Mouse (Mus musculus) forebrain, embryonic 11.5 days (tissue): ENCODE results near the gene Nhlrc1. TPM values are rescaled to one million over a fixed set of nuclear protein-coding genes. Genes with fewer than 3 reads are reported as not detected.

Experiments used
- ATAC-seq: fragments of 200-750 bp; cut with Nextera tagmentation; replicated peaks from 2 replicates; pipeline ENCODE4 v1.8.0; 2017; ENCODE audit warnings: moderate TSS enrichment; ENCODE audit not compliant: low FRiP score
- DNase-seq: peaks from one replicate; pipeline ENCODE4 v3.0.0-alpha.2; 2017; ENCODE audit warnings: low spot score
- H3K27ac ChIP-seq: fragments of 300-500 bp; sonication (generic); 2 replicates; pipeline ENCODE4 v1.5.1; 2014; ENCODE audit warnings: low read depth, low read length
- H3K27me3 ChIP-seq: fragments of 300-500 bp; sonication (generic); 2 replicates; pipeline ENCODE4 v1.6.1; 2014; ENCODE audit warnings: mild to moderate bottlenecking, low read length, mixed read lengths; ENCODE audit not compliant: control insufficient read depth, insufficient read depth
- H3K36me3 ChIP-seq: fragments of 300-500 bp; sonication (generic); 2 replicates; pipeline ENCODE4 v1.6.1; 2014; ENCODE audit warnings: mild to moderate bottlenecking, low read length, moderate library complexity, mixed read lengths; ENCODE audit not compliant: control insufficient read depth, insufficient read depth
- H3K4me1 ChIP-seq: fragments of 300-500 bp; sonication (generic); replicated peaks from 2 replicates; pipeline ENCODE4 v1.6.1; 2014; ENCODE audit warnings: low read length, mixed read lengths; ENCODE audit not compliant: control insufficient read depth, insufficient read depth
- H3K4me2 ChIP-seq: fragments of 300-500 bp; sonication (generic); 2 replicates; pipeline ENCODE4 v1.6.1; 2014; ENCODE audit warnings: low read depth, mild to moderate bottlenecking, low read length, moderate library complexity, mixed read lengths; ENCODE audit not compliant: severe bottlenecking
- H3K4me3 ChIP-seq: fragments of 300-500 bp; sonication (generic); 2 replicates; pipeline ENCODE4 v1.5.1; 2014; ENCODE audit warnings: low read depth, low read length
- H3K9ac ChIP-seq: fragments of 300-500 bp; sonication (generic); 2 replicates; pipeline ENCODE4 v1.6.1; 2014; ENCODE audit warnings: low read length
- H3K9me3 ChIP-seq: fragments of 300-500 bp; sonication (generic); 2 replicates; pipeline ENCODE4 v1.6.1; 2016; ENCODE audit warnings: low read length, mixed read lengths; ENCODE audit not compliant: control insufficient read depth
- WGBS: fragments of 180-500 bp; shearing (Covaris S2); extraction: QIAGEN DNeasy Blood & Tissue Kit; methylation state at CpG from one replicate; pipeline ENCODE4 v1.1.7; 2014; 5-methylcytosine and 5-hydroxymethylcytosine counted together
- polyA plus RNA-seq: library from polyadenylated mRNA; unstranded; fragments of >200 nt; fragmentation: Nextera tagmentation; extraction: Ambion mirVana; gene quantifications from 2 replicates; pipeline ENCODE4 v1.2.1, GENCODE M21; 2014

The Nhlrc1 gene
- polyA plus RNA-seq, 1 experiment from 2014 or later = 5.3 TPM

DNA sequence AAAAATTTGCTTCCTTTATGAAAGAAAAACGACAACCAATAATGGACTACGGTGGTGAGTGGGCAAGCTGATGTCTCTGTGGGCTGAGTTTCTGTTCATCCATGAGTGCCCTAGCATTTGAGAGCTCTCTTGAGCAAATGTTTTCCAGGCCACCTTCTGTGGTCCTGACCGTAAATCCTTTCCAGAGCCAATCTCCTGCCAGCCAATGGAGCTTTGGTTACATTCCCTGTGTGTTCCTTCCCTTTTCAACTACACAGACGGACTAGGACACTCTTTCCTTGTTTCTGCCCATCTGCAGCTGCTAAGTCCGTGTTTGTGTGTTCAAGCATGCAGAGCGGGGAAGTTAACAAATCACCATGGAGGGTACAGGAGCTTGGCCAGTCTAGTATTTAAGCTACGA is 6.1 kb upstream of the Nhlrc1 start:
- no peaks in the 10 kb centered on the region for H3K9me3 ChIP-seq
- DNase-seq (peak; percentile 13), ATAC-seq (no peak)
- no peak overlapping the region for H3K4me2 ChIP-seq
- WGBS = 88% methylated on average over 7 of the region's 7 CpGs
- H3K36me3 ChIP-seq = no peaks in the 10 kb centered on the region
- no peak overlapping the region for H3K9ac ChIP-seq
- no peak overlapping the region for H3K4me3 ChIP-seq
- no peak overlapping the region for H3K27ac ChIP-seq
- no peaks in the 10 kb centered on the region for H3K4me1 ChIP-seq
- H3K27me3 ChIP-seq = no peaks in the 10 kb centered on the region

DNA sequence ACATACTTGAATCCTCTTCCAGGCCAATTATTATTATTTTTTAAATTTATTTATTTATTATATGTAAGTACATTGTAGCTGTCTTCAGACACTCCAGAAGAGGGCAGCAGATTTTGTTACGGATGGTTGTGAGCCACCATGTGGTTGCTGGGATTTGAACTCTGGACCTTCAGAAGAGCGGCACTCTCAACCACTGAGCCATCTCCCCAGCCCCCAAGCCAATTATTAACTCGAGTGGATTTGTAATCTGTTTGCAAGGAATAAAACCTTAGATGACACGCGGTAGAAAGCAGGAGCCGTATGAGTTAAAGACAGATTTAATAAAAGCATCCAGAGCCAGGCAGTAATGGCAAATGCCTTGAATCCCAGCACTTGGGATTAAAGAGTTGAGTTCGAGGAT is 5.1 kb upstream of the Nhlrc1 start:
- H3K4me2 ChIP-seq = no peak overlapping the region
- DNase-seq (no peak), ATAC-seq (no peak)
- H3K36me3 ChIP-seq = no peaks in the 10 kb centered on the region
- no peak overlapping the region for H3K9ac ChIP-seq
- H3K27me3 ChIP-seq = no peaks in the 10 kb centered on the region; the same call in 1 of the 2 replicates
- no peak overlapping the region for H3K27ac ChIP-seq
- no peak overlapping the region for H3K4me3 ChIP-seq
- H3K4me1 ChIP-seq = no peaks in the 10 kb centered on the region
- 88% methylated on average over 7 of the region's 7 CpGs for WGBS
- H3K9me3 ChIP-seq = no peaks in the 10 kb centered on the region

DNA sequence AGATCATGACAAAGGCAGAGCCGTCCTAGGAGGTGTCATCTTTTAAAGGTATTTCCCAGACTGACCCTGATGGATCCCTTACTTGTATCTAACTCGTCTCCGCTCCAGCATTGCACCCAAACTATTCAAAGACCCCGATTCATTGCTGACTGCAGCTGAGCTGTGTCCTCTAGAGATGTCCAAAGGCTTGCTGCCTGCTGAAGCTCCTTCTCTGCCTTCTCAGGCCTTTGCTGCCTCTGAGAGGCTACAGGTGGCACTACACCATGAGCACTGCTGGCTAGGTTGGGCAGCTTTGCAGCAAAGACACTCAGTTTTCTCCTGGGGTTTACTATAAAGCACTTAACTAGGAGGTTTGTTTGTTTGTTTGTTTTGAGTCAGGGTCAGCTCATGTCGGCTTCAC is 2.6 kb upstream of the Nhlrc1 start:
- DNase-seq = peak; percentile 67
- WGBS = 57% methylated on average over 5 of the region's 5 CpGs
- H3K9ac ChIP-seq = no peak overlapping the region
- ATAC-seq = no peak
- peaks cover 7% of the 10 kb centered on the region for H3K27me3 ChIP-seq
- H3K36me3 ChIP-seq = no peaks in the 10 kb centered on the region
- H3K9me3 ChIP-seq = no peaks in the 10 kb centered on the region
- no peak overlapping the region for H3K4me2 ChIP-seq
- H3K4me1 ChIP-seq = peaks cover 4% of the 10 kb centered on the region; the same call in 1 of the 2 replicates
- no peak overlapping the region for H3K4me3 ChIP-seq
- H3K27ac ChIP-seq = no peak overlapping the region

DNA sequence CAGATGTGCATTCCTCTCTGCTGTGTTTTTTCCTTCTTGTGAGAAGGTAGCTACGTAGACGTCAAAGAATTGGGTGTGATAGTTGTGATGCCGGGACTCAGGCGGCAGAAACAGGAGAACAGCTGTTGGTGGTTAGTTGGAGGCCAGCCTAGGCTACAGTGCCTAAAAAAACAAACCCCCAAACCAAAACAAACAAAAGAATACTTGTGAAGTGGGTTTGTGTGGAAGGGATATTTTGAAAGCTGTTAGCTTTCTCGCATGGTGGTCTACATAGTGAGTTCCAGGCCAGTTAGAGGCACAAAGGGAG is 498 bp upstream of the Nhlrc1 start:
- H3K9ac ChIP-seq = no peak overlapping the region
- peaks cover 5% of the 10 kb centered on the region; the same call in 1 of the 2 replicates for H3K9me3 ChIP-seq
- peak overlapping the region; percentile 89 for H3K4me2 ChIP-seq
- no peak overlapping the region; the same call in 1 of the 2 replicates for H3K4me3 ChIP-seq
- peaks cover 4% of the 10 kb centered on the region; the same call in 1 of the 2 replicates for H3K4me1 ChIP-seq
- 73% methylated on average over 5 of the region's 5 CpGs for whole genome bisulfite sequencing
- no peaks in the 10 kb centered on the region for H3K36me3 ChIP-seq
- peaks cover 7% of the 10 kb centered on the region for H3K27me3 ChIP-seq
- no peak for DNase-seq
- no peak for ATAC-seq
- H3K27ac ChIP-seq = no peak overlapping the region

DNA sequence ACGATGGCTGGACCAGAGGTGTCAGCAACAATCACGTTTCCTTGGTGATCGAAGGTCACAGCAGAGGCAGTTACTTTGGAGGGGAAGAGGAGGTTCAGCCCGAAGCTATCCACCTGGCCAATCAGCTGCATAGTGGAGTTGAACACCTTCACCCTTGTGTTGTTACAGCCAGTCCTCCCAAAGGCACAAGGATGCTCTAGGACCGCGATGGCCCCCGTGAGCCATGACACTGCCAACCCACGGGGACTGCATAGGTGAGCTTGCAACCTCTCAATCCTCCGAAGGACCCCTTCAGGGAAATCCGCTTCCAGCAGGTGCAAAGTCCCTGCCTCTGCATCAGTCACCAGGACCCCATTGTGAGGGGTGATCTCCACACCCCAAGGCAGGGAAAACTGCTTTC is 910 bp downstream of the Nhlrc1 start:
- ATAC-seq (no peak), DNase-seq (peak; percentile 48)
- H3K4me2 ChIP-seq = peak overlapping the region; percentile 89
- H3K4me3 ChIP-seq = peak overlapping the region; percentile 52; the same call in 1 of the 2 replicates
- peaks cover 4% of the 10 kb centered on the region; the same call in 1 of the 2 replicates for H3K4me1 ChIP-seq
- peaks cover 7% of the 10 kb centered on the region for H3K27me3 ChIP-seq
- no peak overlapping the region; the same call in 1 of the 2 replicates for H3K9ac ChIP-seq
- H3K27ac ChIP-seq = no peak overlapping the region
- peaks cover 6% of the 10 kb centered on the region; the same call in 1 of the 2 replicates for H3K9me3 ChIP-seq
- no peaks in the 10 kb centered on the region for H3K36me3 ChIP-seq
- WGBS = 53% methylated on average over 10 of the region's 10 CpGs

DNA sequence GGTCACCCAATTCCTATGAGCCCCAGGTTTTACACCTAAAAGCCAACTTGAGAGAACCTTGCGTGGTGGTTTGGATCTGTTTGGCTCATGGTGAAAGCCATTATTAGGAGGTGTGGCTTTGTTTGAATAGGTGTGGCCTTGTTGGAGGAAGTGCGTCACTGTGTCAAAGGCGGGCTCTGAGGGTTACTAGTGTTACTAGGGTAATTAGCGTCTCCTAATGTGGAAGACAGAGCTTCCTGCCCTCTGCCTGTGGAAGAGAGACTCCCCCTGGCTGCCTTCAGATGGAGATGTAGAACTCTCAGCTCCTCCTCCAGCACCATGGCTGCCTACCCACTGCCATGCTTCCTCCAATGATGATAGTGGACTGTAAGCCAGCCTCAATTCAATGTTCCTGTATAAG is 13.1 kb downstream of the Nhlrc1 start:
- ATAC-seq = no peak

GRCm38 (mm10) chr13:46999498-46999897 is 15.2 kb downstream of the Nhlrc1 start:
- H3K4me2 ChIP-seq = no peak overlapping the region
- 72% methylated on average over 5 of the region's 5 CpGs for WGBS
- H3K9me3 ChIP-seq = no peaks in the 10 kb centered on the region
- ATAC-seq (no peak), DNase-seq (no peak)
- H3K4me1 ChIP-seq = no peaks in the 10 kb centered on the region
- no peak overlapping the region for H3K9ac ChIP-seq
- no peaks in the 10 kb centered on the region for H3K27me3 ChIP-seq
- no peak overlapping the region for H3K27ac ChIP-seq
- H3K4me3 ChIP-seq = no peak overlapping the region
- no peaks in the 10 kb centered on the region for H3K36me3 ChIP-seq

More for the DNA sequence above, 13.1 kb downstream of the Nhlrc1 start:
- H3K27ac ChIP-seq = no peak overlapping the region
- no peaks in the 10 kb centered on the region for H3K4me1 ChIP-seq
- WGBS = 95% methylated on average over 4 of the region's 4 CpGs
- no peak overlapping the region for H3K9ac ChIP-seq
- DNase-seq = no peak
- H3K4me2 ChIP-seq = no peak overlapping the region
- no peaks in the 10 kb centered on the region for H3K9me3 ChIP-seq
- no peaks in the 10 kb centered on the region for H3K27me3 ChIP-seq
- no peak overlapping the region for H3K4me3 ChIP-seq
- no peaks in the 10 kb centered on the region for H3K36me3 ChIP-seq

DNA sequence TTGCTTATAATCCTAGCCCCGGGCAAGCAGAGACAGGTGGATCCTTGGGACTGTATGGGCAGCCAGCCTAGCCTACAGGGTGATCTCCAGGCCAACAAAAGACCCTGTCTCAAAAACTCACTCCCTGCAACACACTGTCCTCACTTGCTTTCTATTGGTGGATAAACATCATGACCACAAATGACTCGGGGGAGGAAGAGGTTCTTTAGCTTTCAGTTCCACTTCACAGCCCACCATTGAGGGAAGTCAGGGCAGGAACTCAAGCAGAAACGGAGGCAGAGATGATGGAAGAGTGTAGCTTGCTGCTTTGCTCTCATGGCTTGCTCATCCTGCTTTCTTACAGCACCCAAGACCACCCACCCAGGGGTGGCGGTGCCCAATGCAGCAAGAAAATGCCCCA is 17.3 kb downstream of the Nhlrc1 start:
- no peaks in the 10 kb centered on the region for H3K9me3 ChIP-seq
- H3K36me3 ChIP-seq = no peaks in the 10 kb centered on the region
- WGBS = 81% methylated on average over 4 of the region's 4 CpGs
- no peak overlapping the region for H3K27ac ChIP-seq
- H3K4me2 ChIP-seq = no peak overlapping the region
- no peak overlapping the region for H3K9ac ChIP-seq
- ATAC-seq (no peak), DNase-seq (no peak)
- no peaks in the 10 kb centered on the region for H3K27me3 ChIP-seq
- no peak overlapping the region for H3K4me3 ChIP-seq
- no peaks in the 10 kb centered on the region for H3K4me1 ChIP-seq

- H3K9me3 ChIP-seq = no peaks in the 10 kb centered on the region
- H3K27ac ChIP-seq = no peak overlapping the region
- H3K36me3 ChIP-seq = no peaks in the 10 kb centered on the region
- 89% methylated on average over 2 of the region's 2 CpGs for WGBS
- DNase-seq (no peak), ATAC-seq (no peak)
- H3K27me3 ChIP-seq = no peaks in the 10 kb centered on the region
- no peak overlapping the region for H3K4me3 ChIP-seq
- H3K9ac ChIP-seq = no peak overlapping the region
- H3K4me2 ChIP-seq = no peak overlapping the region
- H3K4me1 ChIP-seq = no peaks in the 10 kb centered on the region
Observed at GRCm38 (mm10) chr13:46993274-46993551, 21.4 kb downstream of the Nhlrc1 start.
